Mouse (Mus musculus): Measurements from ENCODE around the gene Eml6.
"Not testable (repeated sequence)": the region's sequence is repeated elsewhere in the genome, so short reads cannot be mapped to it uniquely, and the experiment has no call there.

The Eml6 gene

GRCm38 (mm10) chr11:30025835-30026472 is at the start of gene Eml6:
Eml6 (minus strand) TSS chr11:30026033.
- CTCF ChIA-PET, result no interaction called here

GRCm38 (mm10) chr11:30057299-30057698 is 31.5 kb upstream of the Eml6 start:
- CTCF ChIA-PET, result no interaction called here

GRCm38 (mm10) chr11:30025144-30025543 is 689 bp downstream of the Eml6 start:
- CTCF ChIA-PET, result no interaction called here

- CTCF ChIA-PET, result no interaction called here
These were observed 1.4 kb downstream of the Eml6 start for GRCm38 (mm10) chr11:30024261-30025071.

- CTCF ChIA-PET, result no interaction called here
These were observed 39.6 kb downstream of the Eml6 start for GRCm38 (mm10) chr11:29986257-29986656.

- CTCF ChIA-PET, result no interaction called here
These were observed 57.0 kb downstream of the Eml6 start for GRCm38 (mm10) chr11:29968874-29969273.

- CTCF ChIA-PET, result no interaction called here
These were observed 66.5 kb downstream of the Eml6 start for GRCm38 (mm10) chr11:29959366-29959765.

GRCm38 (mm10) chr11:29944661-29945060 is 81.2 kb downstream of the Eml6 start:
- CTCF ChIA-PET, result no interaction called here

- CTCF ChIA-PET, result no interaction called here
These were observed 101.5 kb downstream of the Eml6 start for GRCm38 (mm10) chr11:29924332-29924731.

GRCm38 (mm10) chr11:29923851-29924250 is 102.0 kb downstream of the Eml6 start:
- CTCF ChIA-PET, result no interaction called here

- CTCF ChIA-PET, result no interaction called here
These were observed 112.7 kb downstream of the Eml6 start for GRCm38 (mm10) chr11:29913180-29913579.

- CTCF ChIA-PET, result no interaction called here
These were observed 116.5 kb downstream of the Eml6 start for GRCm38 (mm10) chr11:29909330-29909729.

GRCm38 (mm10) chr11:29885160-29885559 is 140.7 kb downstream of the Eml6 start:
- CTCF ChIA-PET, result no interaction called here

- CTCF ChIA-PET, result no interaction called here
These were observed 141.5 kb downstream of the Eml6 start for GRCm38 (mm10) chr11:29884355-29884754.

- CTCF ChIA-PET, result interaction anchor here (0.6 kb wide), 1 partner anchor 34 kb away, joined by 11 read pairs; no protein-coding TSS in a partner anchor
These were observed 142.8 kb downstream of the Eml6 start for GRCm38 (mm10) chr11:29883024-29883423.

GRCm38 (mm10) chr11:29879641-29880040 is 146.2 kb downstream of the Eml6 start:
- CTCF ChIA-PET, result no interaction called here

- CTCF ChIA-PET, result interaction anchor here (0.8 kb wide), 1 partner anchor 630 kb away, joined by 3 read pairs; no protein-coding TSS in a partner anchor
These were observed 147.9 kb downstream of the Eml6 start for GRCm38 (mm10) chr11:29877981-29878380.

GRCm38 (mm10) chr11:29877280-29877679 is 148.6 kb downstream of the Eml6 start:
- CTCF ChIA-PET, result interaction anchor here (0.6 kb wide), 1 partner anchor 293 kb away, joined by 9 read pairs; no protein-coding TSS in a partner anchor

- CTCF ChIA-PET, result not testable (repeated sequence)
These were observed 151.1 kb downstream of the Eml6 start for GRCm38 (mm10) chr11:29874781-29875180.

- CTCF ChIA-PET, result no interaction called here
These were observed 155.7 kb downstream of the Eml6 start for GRCm38 (mm10) chr11:29870174-29870573.

- CTCF ChIA-PET, result no interaction called here
These were observed 161.6 kb downstream of the Eml6 start for GRCm38 (mm10) chr11:29864269-29864668.

GRCm38 (mm10) chr11:29861750-29862397 is 164.0 kb downstream of the Eml6 start:
- CTCF ChIA-PET, result interaction anchor here (0.7 kb wide), 1 partner anchor 700 kb away, joined by 3 read pairs; no protein-coding TSS in a partner anchor

- CTCF ChIA-PET, result no interaction called here
These were observed 164.8 kb downstream of the Eml6 start for GRCm38 (mm10) chr11:29861040-29861439.
